Mouse (Mus musculus) liver, adult 2 months (tissue): Measurements from ENCODE around the gene 2310039H08Rik.

ENCODE experiments used
- CTCF ChIP-seq: fragments of 200-500 bp; IDR thresholded peaks from 2 replicates; pipeline ENCODE4 v1.5.1; 2011; ENCODE audit warnings: low read depth, low read length, control low read depth
- POLR2A ChIP-seq: fragments of 200-500 bp; IDR thresholded peaks from 2 replicates; pipeline ENCODE4 v1.6.1; 2011; ENCODE audit warnings: low read length, control low read depth; ENCODE audit not compliant: insufficient read depth; ENCODE audit errors: extremely low read depth

GRCm38 (mm10) chr17:46750580-46750979 lies 21.9 kb upstream of the 2310039H08Rik start:
- TF ChIP-seq CTCF (no peak), POLR2A (no peak)
